Mouse (Mus musculus) thymus, adult 2 months (tissue): ENCODE measurements at regions not wholly inside any gene's neighbourhood (a gene's known extent, or its start where the extent isn't known, plus 50 kb on each side); places are given as distances from the start of the nearest gene placed in this dataset.

ENCODE experiments used
- CTCF ChIP-seq: fragments of 200-500 bp; IDR thresholded peaks from 2 replicates; pipeline ENCODE4 v1.5.1; 2012; ENCODE audit warnings: mild to moderate bottlenecking, control low read depth, low read length, moderate library complexity, borderline replicate concordance; ENCODE audit not compliant: control insufficient read depth, poor library complexity, insufficient read depth; ENCODE audit errors: extremely low read depth
- POLR2A ChIP-seq: fragments of 200-500 bp; IDR thresholded peaks from 2 replicates; pipeline ENCODE4 v1.6.1; 2012; ENCODE audit warnings: mild to moderate bottlenecking, low read length, control low read depth, moderate library complexity; ENCODE audit not compliant: control insufficient read depth, poor library complexity, insufficient read depth; ENCODE audit errors: extremely low read depth

- TF ChIP-seq CTCF (no peak), POLR2A (no peak)
These were observed 144.8 kb upstream of the Ttc29 start for GRCm38 (mm10) chr8:78068087-78068910.
